Mouse (Mus musculus) gastrocnemius, adult 18-20 months (tissue): ENCODE results near the gene Unk. TPM values are rescaled to one million over a fixed set of nuclear protein-coding genes. Genes with fewer than 3 reads are reported as not detected.
A peak's percentile ranks its signal among the peaks of the same experiment; 100 is the strongest.

Experiments
- DNase-seq: peaks from one replicate; pipeline ENCODE4 v3.0.0; 2021; ENCODE audit warnings: low spot score
- total RNA-seq, 2 experiments: library from RNA; stranded (reverse); gene quantifications; 2 replicates each; pipeline ENCODE4 v1.2.3; 2021

Unk gene
- total RNA-seq, 2 experiments from 2014 or later, result 5.1 to 7.5 TPM

- no peak for DNase-seq
These were observed 31.7 kb downstream of the Unk start for GRCm38 (mm10) chr11:116061641-116062415.

- DNase-seq, result no peak
These were observed 32.4 kb downstream of the Unk start for GRCm38 (mm10) chr11:116062521-116062920.

- DNase-seq, result peak; percentile 21
These were observed 33.4 kb downstream of the Unk start for GRCm38 (mm10) chr11:116063562-116063961.

- DNase-seq, result no peak
These were observed 34.2 kb downstream of the Unk start for GRCm38 (mm10) chr11:116064187-116064867.

- DNase-seq, result no peak
These were observed 35.2 kb downstream of the Unk start for GRCm38 (mm10) chr11:116065345-116065744.

- DNase-seq, result no peak
These were observed 41.4 kb downstream of the Unk start for GRCm38 (mm10) chr11:116071510-116071909.

GRCm38 (mm10) chr11:116072608-116073007, 42.5 kb downstream of the Unk start:
- no peak for DNase-seq

- no peak for DNase-seq
These were observed 44.4 kb downstream of the Unk start for GRCm38 (mm10) chr11:116074436-116074991.

GRCm38 (mm10) chr11:116075539-116076265, 45.6 kb downstream of the Unk start:
- DNase-seq, result no peak

GRCm38 (mm10) chr11:116076266-116076540, 46.1 kb downstream of the Unk start:
- no peak for DNase-seq

- DNase-seq, result no peak
These were observed 46.7 kb downstream of the Unk start for GRCm38 (mm10) chr11:116076836-116077235.

- no peak for DNase-seq
These were observed 47.5 kb downstream of the Unk start, which contains the start of gene Unc13d for GRCm38 (mm10) chr11:116077446-116078204. Unc13d (minus strand) TSS chr11:116077961.

GRCm38 (mm10) chr11:116078221-116078620, 48.1 kb downstream of the Unk start:
- peak; percentile 31 for DNase-seq

GRCm38 (mm10) chr11:116078676-116079320, 48.7 kb downstream of the Unk start:
- no peak for DNase-seq

- DNase-seq, result no peak
These were observed 49.4 kb downstream of the Unk start for GRCm38 (mm10) chr11:116079511-116079910.

- peak; percentile 51 for DNase-seq
These were observed 51.0 kb downstream of the Unk start for GRCm38 (mm10) chr11:116081081-116081480.

- DNase-seq, result no peak
These were observed 53.1 kb downstream of the Unk start for GRCm38 (mm10) chr11:116083096-116083672.

- no peak for DNase-seq
These were observed 54.0 kb downstream of the Unk start for GRCm38 (mm10) chr11:116084166-116084565.

GRCm38 (mm10) chr11:116086258-116087193, 56.4 kb downstream of the Unk start, which contains the start of gene Wbp2:
Wbp2 (minus strand) TSS chr11:116086995.
- DNase-seq, result peak; percentile 98
